Mouse (Mus musculus) layer of hippocampus, adult 2 months (tissue): Measurements from ENCODE around the gene Celf1. TPM values are rescaled to one million over a fixed set of nuclear protein-coding genes. Genes with fewer than 3 reads are reported as not detected.
A peak's percentile ranks its signal among the peaks of the same experiment; 100 is the strongest.
"Not testable (repeated sequence)": the region's sequence is repeated elsewhere in the genome, so short reads cannot be mapped to it uniquely, and the experiment has no call there.

ENCODE experiments used
- DNase-seq, 2 experiments: peaks; one replicate each; pipeline ENCODE4 v3.0.0; 2022; ENCODE audit warnings: low spot score in 2 of 2
- H3K27ac ChIP-seq: fragments of 200-600 bp; 2 replicates; pipeline ENCODE4 v1.8.1; 2022
- H3K4me3 ChIP-seq: fragments of 200-600 bp; 2 replicates; pipeline ENCODE4 v1.8.1; 2022; ENCODE audit warnings: mild to moderate bottlenecking
- CTCF ChIP-seq: fragments of 200-600 bp; conservative IDR thresholded peaks from 2 replicates; pipeline ENCODE4 v1.8.1; 2022; ENCODE audit warnings: antibody characterized with exemption, mild to moderate bottlenecking, moderate library complexity
- long read RNA-seq, 2 experiments: library from polyadenylated mRNA; stranded (forward); transcript quantifications; one replicate each; pipeline ENCODE4 v2.0.0; 2021; ENCODE audit warnings: borderline mapping rate in 2 of 2
- total RNA-seq, 2 experiments: library from RNA; stranded (reverse); gene quantifications; 2 replicates each; pipeline ENCODE4 v1.2.3; 2021

Gene Celf1
- total RNA-seq, result 100 to 1,000 TPM; 145 to 147 TPM
- long read RNA-seq, experiment 1, full-length matches to known transcripts, result 3 of 49 reads
- long read RNA-seq, experiment 1, partial matches to known transcripts, result 3 of 49 reads
- long read RNA-seq, experiment 1, other reads (novel, unspliced or antisense), result 43 of 49 reads
- long read RNA-seq, experiment 2, full-length matches to known transcripts, result 6 of 88 reads
- long read RNA-seq, experiment 2, partial matches to known transcripts, result 76 of 88 reads
- long read RNA-seq, experiment 2, other reads (novel, unspliced or antisense), result 6 of 88 reads

DNA sequence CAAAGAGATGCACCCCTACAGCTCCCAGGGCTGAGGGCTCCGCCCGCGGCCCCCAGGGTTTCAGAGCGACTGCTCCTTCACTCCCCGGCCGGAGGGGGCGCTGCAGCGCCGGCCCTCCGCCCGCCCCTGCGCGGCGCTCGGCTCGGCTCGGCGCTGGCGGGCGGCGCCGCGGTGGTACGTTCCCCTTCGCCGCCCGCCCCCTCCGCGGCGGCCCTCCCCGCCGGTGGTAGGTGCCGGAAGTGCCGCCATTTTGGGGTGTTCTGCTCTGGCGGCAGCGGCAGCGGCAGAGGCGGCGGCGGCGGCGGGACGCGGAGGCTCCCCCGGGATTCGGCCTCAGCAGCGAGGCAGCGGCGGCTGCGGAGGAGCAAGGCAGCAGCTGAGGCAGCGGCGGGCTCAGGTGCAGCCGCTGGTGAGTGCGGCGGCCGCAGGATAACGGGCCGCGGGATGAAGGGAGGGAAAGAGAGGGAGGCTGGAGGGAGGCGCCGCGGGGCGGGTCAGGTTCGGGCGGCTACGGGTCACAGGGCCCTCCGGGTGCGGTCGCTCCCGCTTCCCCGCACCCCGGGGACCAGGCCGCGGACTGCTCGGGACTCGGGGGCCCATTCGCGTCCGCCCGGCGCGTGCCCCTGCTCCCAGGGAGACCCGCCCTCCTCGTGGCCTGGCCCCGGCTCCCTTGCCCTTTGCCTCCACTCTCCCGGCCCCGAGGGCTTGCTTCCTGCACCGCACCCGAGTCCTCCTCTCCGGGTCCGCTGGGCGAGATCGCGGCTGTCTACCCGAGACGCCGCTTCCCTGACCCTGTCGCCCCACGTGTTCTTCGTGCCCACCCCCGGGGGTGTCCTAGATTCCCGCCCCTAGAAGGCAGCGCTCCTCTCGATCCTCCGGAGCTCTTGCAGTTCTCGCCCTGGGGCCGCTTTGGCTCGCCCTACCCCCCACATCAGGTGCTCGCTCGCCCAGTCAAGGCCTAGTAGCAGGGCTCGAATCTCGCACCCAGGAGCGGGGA is at the start of gene Celf1:
Gene Celf1, plus strand, starts transcription at position 150 of the 997 bp plus-strand sequence.
- DNase-seq, result peak; percentile 79 to 80
- Histone ChIP-seq H3K27ac (peak within 1 kb of the TSS; percentile 97), H3K4me3 (peak within 1 kb of the TSS; percentile 99)
- TF ChIP-seq CTCF, result peak; percentile 80

DNA sequence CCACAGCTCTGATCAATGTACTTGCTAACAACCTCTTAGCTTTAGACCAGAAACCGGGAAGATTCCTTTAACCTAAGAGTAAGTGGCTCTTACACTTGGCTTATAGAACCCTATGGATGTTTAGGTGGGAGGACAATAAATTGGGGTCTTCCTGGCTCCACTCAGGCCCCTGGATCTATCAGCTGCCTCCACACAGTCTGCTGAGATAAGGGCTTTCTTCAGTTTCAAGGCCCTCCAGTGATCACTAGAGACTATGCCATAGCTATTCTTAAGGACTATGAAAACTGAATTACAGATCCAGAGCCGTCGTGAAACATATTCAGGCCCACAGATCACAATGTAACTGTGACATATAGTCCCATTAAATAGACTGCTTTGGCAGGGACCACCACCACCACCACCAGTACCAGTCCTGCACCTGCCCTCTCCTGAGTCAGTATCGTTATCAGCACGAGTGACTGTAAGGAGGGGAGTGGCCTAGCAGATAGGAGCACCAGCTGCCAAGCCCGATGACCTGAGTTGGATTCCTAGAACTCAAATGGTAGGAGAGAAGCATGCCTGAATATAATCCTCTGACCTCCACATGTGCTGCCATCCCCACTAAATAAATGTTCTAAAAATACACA is 46.4 kb upstream of the Celf1 start:
- no peak overlapping the region for H3K4me3 ChIP-seq
- peak overlapping the region; percentile 36; the same call in 1 of the 2 replicates for H3K27ac ChIP-seq
- TF ChIP-seq CTCF, result no peak
- DNase-seq, result no peak

DNA sequence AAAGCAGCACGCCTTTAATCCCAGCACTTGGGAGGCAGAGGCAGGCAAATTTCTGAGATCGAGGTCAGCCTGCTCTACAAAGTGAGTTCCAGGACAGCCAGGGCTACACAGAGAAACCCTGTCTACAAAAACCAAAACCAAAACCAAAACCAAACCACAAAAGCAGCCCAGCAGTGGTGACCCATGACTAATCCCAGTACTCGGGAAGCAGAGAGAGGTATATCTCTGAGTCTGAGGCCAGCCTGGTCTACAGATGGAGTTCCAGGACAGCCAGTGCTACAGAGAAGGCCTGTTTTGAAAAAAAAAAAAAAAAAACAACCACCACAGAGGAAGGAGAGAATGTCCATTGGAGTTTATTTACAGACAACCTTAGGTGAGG is 45.9 kb upstream of the Celf1 start:
- not testable (repeated sequence) for DNase-seq, H3K4me3 ChIP-seq, H3K27ac ChIP-seq

DNA sequence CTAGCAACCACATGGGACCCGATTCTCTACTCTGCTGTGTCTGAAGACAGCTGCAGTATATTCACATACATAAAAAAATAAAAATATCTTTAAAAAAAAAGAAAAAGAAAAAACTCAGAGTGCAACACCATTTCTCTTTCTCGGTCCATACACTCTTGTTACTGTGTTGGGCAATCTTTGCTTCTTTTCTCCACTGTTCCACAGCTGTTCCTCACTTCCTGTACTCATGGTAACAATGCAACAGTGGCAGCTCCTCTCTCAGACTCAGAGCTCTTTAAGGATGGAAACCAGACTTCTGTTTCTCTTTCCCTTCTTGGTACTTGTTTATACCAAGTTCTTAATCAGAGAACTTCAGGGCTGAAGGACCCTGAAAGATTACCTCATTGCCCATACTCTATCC is 36.8 kb upstream of the Celf1 start:
- DNase-seq, result no peak
- no peak for TF ChIP-seq CTCF

GRCm38 (mm10) chr2:90904076-90904855 is 35.9 kb upstream of the Celf1 start, which contains the start of the genes Kbtbd4 and Ndufs3:
Kbtbd4 (plus strand) TSS chr2:90904740.
Ndufs3 (minus strand) TSS chr2:90904827.
- Histone ChIP-seq H3K27ac (peak within 1 kb of the TSS; percentile 97), H3K4me3 (peak within 1 kb of the TSS; percentile 78)
- peak; percentile 84 to 87 for DNase-seq
- TF ChIP-seq CTCF, result no peak

More for the DNA sequence above, 36.8 kb upstream of the Celf1 start:
- Histone ChIP-seq H3K4me3 (peak overlapping the region; percentile 78), H3K27ac (peak overlapping the region; percentile 97)

- H3K4me3 ChIP-seq, result peak overlapping the region; percentile 78
- peak overlapping the region; percentile 97 for H3K27ac ChIP-seq
- DNase-seq, result no peak
- no peak for TF ChIP-seq CTCF
Measured at GRCm38 (mm10) chr2:90904856-90905224, 35.3 kb upstream of the Celf1 start.

GRCm38 (mm10) chr2:90906721-90907120 is 33.5 kb upstream of the Celf1 start:
- no peak for TF ChIP-seq CTCF
- DNase-seq, result no peak
- no peak overlapping the region for H3K4me3 ChIP-seq
- no peak overlapping the region for H3K27ac ChIP-seq

DNA sequence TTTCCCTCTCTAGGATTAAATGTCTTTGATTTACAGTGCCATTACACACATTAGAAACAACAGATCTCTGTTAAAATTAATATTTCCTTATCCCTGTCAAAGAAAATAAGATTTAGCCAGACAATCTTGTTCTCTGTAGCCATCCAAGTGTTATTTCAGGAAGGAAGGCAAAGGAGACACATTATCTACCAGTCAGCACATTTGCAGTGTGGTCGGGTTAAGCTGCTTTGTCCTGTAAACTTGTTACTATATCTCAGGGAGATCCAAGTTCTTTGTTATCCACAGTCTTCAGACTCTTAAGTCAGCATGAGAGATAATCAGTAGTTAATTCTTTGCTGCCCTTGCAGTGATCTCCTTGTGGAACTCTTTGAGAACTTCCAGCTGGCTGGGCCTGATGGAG is 29.3 kb upstream of the Celf1 start:
- DNase-seq, result no peak
- TF ChIP-seq CTCF, result no peak
- Histone ChIP-seq H3K27ac (0 out of 2 replicates have a peak overlapping the region, but pooled peaks have one; percentile 7), H3K4me3 (no peak overlapping the region)

DNA sequence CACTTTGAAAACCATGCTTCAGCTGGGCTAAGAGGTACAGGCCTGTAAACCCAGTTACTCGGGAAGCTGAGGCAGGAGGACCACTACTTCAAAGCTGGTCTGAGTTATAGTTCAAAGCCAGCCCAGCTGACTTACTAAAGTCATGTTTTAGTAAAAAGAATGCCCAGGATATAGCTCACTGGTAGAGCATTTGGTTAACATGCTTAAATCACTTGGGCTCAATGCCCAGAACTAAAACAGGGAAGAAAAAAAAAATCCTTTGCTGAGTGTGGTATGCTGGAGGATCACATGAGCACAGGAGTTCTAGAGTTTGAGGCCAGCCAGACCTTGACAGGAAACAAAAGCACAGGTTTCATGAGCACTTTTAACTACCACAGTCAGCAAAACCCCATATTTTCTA is 28.5 kb upstream of the Celf1 start:
- no peak for TF ChIP-seq CTCF
- no peak overlapping the region for H3K27ac ChIP-seq
- no peak overlapping the region for H3K4me3 ChIP-seq
- no peak for DNase-seq

DNA sequence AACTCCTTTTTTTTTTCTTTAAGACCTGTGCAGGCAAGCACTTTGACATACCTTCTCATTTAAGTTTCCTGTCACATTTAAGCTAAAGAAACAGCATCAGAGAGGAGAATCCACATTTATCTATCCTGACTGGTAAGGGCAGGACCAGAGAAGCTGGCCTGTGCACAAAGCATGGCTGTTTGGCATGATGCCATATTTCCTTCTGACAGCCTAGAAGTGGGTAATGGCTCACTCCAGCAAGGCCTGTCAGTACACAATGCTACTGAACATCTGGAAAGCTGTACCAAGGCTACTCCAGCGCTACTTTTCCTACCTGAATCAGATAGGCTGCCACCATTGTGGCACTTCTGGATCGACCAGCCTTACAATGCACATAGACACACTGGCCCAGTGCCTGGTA is 26.5 kb upstream of the Celf1 start:
- no peak for DNase-seq
- Histone ChIP-seq H3K27ac (peak overlapping the region; percentile 1; the same call in 1 of the 2 replicates), H3K4me3 (no peak overlapping the region)
- no peak for TF ChIP-seq CTCF

GRCm38 (mm10) chr2:90915516-90915915 is 24.7 kb upstream of the Celf1 start:
- no peak for DNase-seq
- H3K27ac ChIP-seq, result peak overlapping the region; percentile 99
- no peak overlapping the region; the same call in 1 of the 2 replicates for H3K4me3 ChIP-seq
- TF ChIP-seq CTCF, result no peak
